Mouse (Mus musculus): ENCODE measurements at regions not wholly inside any gene's neighbourhood (a gene's known extent, or its start where the extent isn't known, plus 50 kb on each side); places are given as distances from the start of the nearest gene placed in this dataset.
A peak's percentile ranks its signal among the peaks of the same experiment; 100 is the strongest.

- no peak for DNase-seq (ENCODE audit: low spot score in 2 of 2)
Measured at GRCm38 (mm10) chr15:97620261-97620660, 85.4 kb downstream of the Rpap3 start.

GRCm38 (mm10) chr15:97619764-97620163 is 85.9 kb downstream of the Rpap3 start:
- no peak for DNase-seq (ENCODE audit: low spot score in 2 of 2)

- DNase-seq (ENCODE audit: low spot score in 2 of 2) = no peak
Measured at GRCm38 (mm10) chr15:97612325-97612724, 93.3 kb downstream of the Rpap3 start.

- no peak for DNase-seq (ENCODE audit: low spot score in 2 of 2)
Measured at GRCm38 (mm10) chr15:97610767-97611166, 94.9 kb downstream of the Rpap3 start.

GRCm38 (mm10) chr15:97609496-97609895 is 96.1 kb downstream of the Rpap3 start:
- no peak for DNase-seq (ENCODE audit: low spot score in 2 of 2)

- DNase-seq (ENCODE audit: low spot score in 2 of 2) = no peak
Measured at GRCm38 (mm10) chr15:97608651-97609050, 97.0 kb downstream of the Rpap3 start.

- no peak for DNase-seq (ENCODE audit: low spot score in 2 of 2)
Measured at GRCm38 (mm10) chr15:97607617-97608206, 97.9 kb downstream of the Rpap3 start.

GRCm38 (mm10) chr15:97606630-97607381 is 98.8 kb downstream of the Rpap3 start:
- peak; percentile 63 to 76 for DNase-seq (ENCODE audit: low spot score in 2 of 2)

GRCm38 (mm10) chr15:97606232-97606629 is 99.4 kb downstream of the Rpap3 start:
- no peak for DNase-seq (ENCODE audit: low spot score in 2 of 2)

- no peak for DNase-seq (ENCODE audit: low spot score in 2 of 2)
Measured at GRCm38 (mm10) chr15:97605791-97606190, 99.8 kb downstream of the Rpap3 start.

GRCm38 (mm10) chr15:97603492-97603891 is 102.1 kb downstream of the Rpap3 start:
- no peak for DNase-seq (ENCODE audit: low spot score in 2 of 2)

- DNase-seq (ENCODE audit: low spot score in 2 of 2) = no peak
Measured at GRCm38 (mm10) chr15:97598270-97598669, 107.4 kb downstream of the Rpap3 start.

- no peak for DNase-seq (ENCODE audit: low spot score in 2 of 2)
Measured at GRCm38 (mm10) chr15:97596514-97597081, 109.0 kb downstream of the Rpap3 start.

- DNase-seq (ENCODE audit: low spot score in 2 of 2) = no peak
Measured at GRCm38 (mm10) chr15:97595284-97595796, 110.3 kb downstream of the Rpap3 start.

- no peak for DNase-seq (ENCODE audit: low spot score in 2 of 2)
Measured at GRCm38 (mm10) chr15:97593781-97594600, 111.6 kb downstream of the Rpap3 start.

GRCm38 (mm10) chr15:97592786-97593185 is 112.8 kb downstream of the Rpap3 start:
- DNase-seq (ENCODE audit: low spot score in 2 of 2) = no peak

- DNase-seq (ENCODE audit: low spot score in 2 of 2) = no peak
Measured at GRCm38 (mm10) chr15:97591406-97591805, 114.2 kb downstream of the Rpap3 start.

GRCm38 (mm10) chr15:97590732-97591292 is 114.8 kb downstream of the Rpap3 start:
- no peak for DNase-seq (ENCODE audit: low spot score in 2 of 2)

GRCm38 (mm10) chr15:97587571-97588205 is 117.9 kb downstream of the Rpap3 start:
- DNase-seq (ENCODE audit: low spot score in 2 of 2) = no peak

GRCm38 (mm10) chr15:97581724-97582154 is 123.9 kb downstream of the Rpap3 start:
- peak; percentile 67 to 72 for DNase-seq (ENCODE audit: low spot score in 2 of 2)

GRCm38 (mm10) chr15:97580726-97581125 is 124.9 kb downstream of the Rpap3 start:
- no peak for DNase-seq (ENCODE audit: low spot score in 2 of 2)
